Mouse (Mus musculus) kidney, postnatal 0 days (tissue): ENCODE data around the gene Smim14. TPM values are rescaled to one million over a fixed set of nuclear protein-coding genes. Genes with fewer than 3 reads are reported as not detected.
A peak's percentile ranks its signal among the peaks of the same experiment; 100 is the strongest.
"Not testable (repeated sequence)": the region's sequence is repeated elsewhere in the genome, so short reads cannot be mapped to it uniquely, and the experiment has no call there.

ENCODE experiments used
- ATAC-seq: fragments of 200-750 bp; cut with Nextera tagmentation; replicated peaks from 2 replicates; pipeline ENCODE4 v1.8.0; 2017; ENCODE audit warnings: low read depth, moderate number of reproducible peaks, moderate TSS enrichment, moderate library complexity; ENCODE audit not compliant: low FRiP score
- DNase-seq: peaks from one replicate; pipeline ENCODE4 v3.0.0-alpha.2; 2016; ENCODE audit warnings: low spot score
- H3K27ac ChIP-seq: fragments of 300-500 bp; sonication (generic); 2 replicates; pipeline ENCODE4 v1.5.1; 2014; ENCODE audit warnings: mild to moderate bottlenecking
- H3K27me3 ChIP-seq: fragments of 300-500 bp; sonication (generic); 2 replicates; pipeline ENCODE4 v1.6.1; 2014; ENCODE audit warnings: low read length, mixed read lengths; ENCODE audit not compliant: insufficient read depth
- H3K36me3 ChIP-seq: fragments of 300-500 bp; sonication (generic); 2 replicates; pipeline ENCODE4 v1.6.1; 2014; ENCODE audit warnings: low read length, mixed read lengths; ENCODE audit not compliant: insufficient read depth
- H3K4me1 ChIP-seq: fragments of 300-500 bp; sonication (generic); replicated peaks from 2 replicates; pipeline ENCODE4 v1.6.1; 2014; ENCODE audit warnings: antibody characterized with exemption, low read length, mixed read lengths; ENCODE audit not compliant: insufficient read depth
- H3K4me2 ChIP-seq: fragments of 300-500 bp; sonication (generic); 2 replicates; pipeline ENCODE4 v1.6.1; 2014; ENCODE audit warnings: mild to moderate bottlenecking, low read length, moderate library complexity, mixed read lengths
- H3K4me3 ChIP-seq: fragments of 300-500 bp; sonication (generic); replicated peaks from 2 replicates; pipeline ENCODE4 v1.5.1; 2014; ENCODE audit warnings: low read depth, low read length
- H3K9ac ChIP-seq: fragments of 300-500 bp; sonication (generic); 2 replicates; pipeline ENCODE4 v1.6.1; 2014; ENCODE audit warnings: low read depth, low read length
- H3K9me3 ChIP-seq: fragments of 300-500 bp; sonication (generic); replicated peaks from 2 replicates; pipeline ENCODE4 v1.6.1; 2016; ENCODE audit warnings: low read length, inconsistent platforms, mixed read lengths
- CTCF ChIP-seq: IDR thresholded peaks from 2 replicates; pipeline ENCODE4 v1.5.1; 2016; ENCODE audit warnings: antibody characterized with exemption, low read depth, mild to moderate bottlenecking, moderate library complexity
- WGBS: fragments of 180-500 bp; shearing (Covaris S2); extraction: QIAGEN DNeasy Blood & Tissue Kit; methylation state at CpG from one replicate; pipeline ENCODE4 v1.1.7; 2014; 5-methylcytosine and 5-hydroxymethylcytosine counted together
- polyA plus RNA-seq: library from polyadenylated mRNA; unstranded; fragments of >200 nt; fragmentation: Nextera tagmentation; extraction: Ambion mirVana; gene quantifications from 2 replicates; pipeline ENCODE4 v1.2.1, GENCODE M21; 2015

The Smim14 gene
- polyA plus RNA-seq, 1 experiment from 2014 or later = 199 TPM

DNA sequence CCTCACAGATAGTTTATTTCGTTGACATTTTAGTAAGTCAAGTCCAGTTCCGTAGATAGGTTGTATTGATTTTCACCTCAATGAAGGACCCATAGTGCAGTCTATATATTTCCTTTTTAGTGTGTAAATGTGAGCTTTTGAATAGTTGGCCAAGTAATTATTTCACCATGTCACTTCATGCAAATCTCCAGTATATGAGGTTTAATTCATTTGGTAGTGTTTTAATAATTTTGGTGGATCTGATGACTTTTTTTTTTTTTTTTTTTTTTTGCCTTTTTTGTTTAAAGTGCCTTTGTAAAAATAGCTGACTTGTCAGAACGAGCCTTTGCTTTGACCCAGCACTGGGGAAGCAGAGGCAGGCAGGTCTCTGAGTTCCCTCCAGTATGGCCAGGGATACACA lies 2.8 kb upstream of the Smim14 start:
- no peaks in the 10 kb centered on the region for H3K36me3 ChIP-seq
- no peak overlapping the region for H3K4me2 ChIP-seq
- no peaks in the 10 kb centered on the region for H3K9me3 ChIP-seq
- H3K9ac ChIP-seq = no peak overlapping the region
- H3K27ac ChIP-seq = no peak overlapping the region
- no peaks in the 10 kb centered on the region; the same call in 1 of the 2 replicates for H3K4me1 ChIP-seq
- DNase-seq (no peak), ATAC-seq (no peak)
- TF ChIP-seq CTCF = no peak
- WGBS = 92% methylated on average over 3 of the region's 3 CpGs
- no peak overlapping the region for H3K4me3 ChIP-seq
- H3K27me3 ChIP-seq = no peaks in the 10 kb centered on the region

DNA sequence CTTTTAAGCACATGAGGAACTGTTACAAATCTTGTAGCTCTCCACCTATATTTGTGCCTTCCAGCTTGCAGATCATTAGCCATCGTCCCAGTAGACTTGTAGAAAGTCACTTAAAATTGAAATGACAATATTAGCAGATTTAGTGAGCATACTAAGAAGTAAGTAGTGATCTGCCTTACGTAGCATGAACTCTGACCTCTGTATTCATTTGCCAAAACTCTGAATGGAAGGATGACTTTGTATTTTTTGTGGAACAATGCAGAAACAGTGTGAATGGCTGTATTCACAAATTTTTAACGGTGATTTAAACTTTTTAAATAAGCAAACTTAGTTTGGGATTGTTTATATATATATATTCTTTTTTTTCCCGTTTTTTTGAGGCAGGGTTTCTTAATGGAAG lies 1.8 kb upstream of the Smim14 start:
- Histone ChIP-seq H3K9ac (no peak overlapping the region), H3K4me1 (no peaks in the 10 kb centered on the region; the same call in 1 of the 2 replicates), H3K4me2 (peak overlapping the region; percentile 44), H3K27ac (no peak overlapping the region), H3K4me3 (no peak overlapping the region; the same call in 1 of the 2 replicates), H3K27me3 (no peaks in the 10 kb centered on the region), H3K36me3 (no peaks in the 10 kb centered on the region), H3K9me3 (no peaks in the 10 kb centered on the region)
- TF ChIP-seq CTCF = no peak
- DNase-seq = no peak
- ATAC-seq = no peak
- WGBS = 39% methylated on average over 4 of the region's 4 CpGs

DNA sequence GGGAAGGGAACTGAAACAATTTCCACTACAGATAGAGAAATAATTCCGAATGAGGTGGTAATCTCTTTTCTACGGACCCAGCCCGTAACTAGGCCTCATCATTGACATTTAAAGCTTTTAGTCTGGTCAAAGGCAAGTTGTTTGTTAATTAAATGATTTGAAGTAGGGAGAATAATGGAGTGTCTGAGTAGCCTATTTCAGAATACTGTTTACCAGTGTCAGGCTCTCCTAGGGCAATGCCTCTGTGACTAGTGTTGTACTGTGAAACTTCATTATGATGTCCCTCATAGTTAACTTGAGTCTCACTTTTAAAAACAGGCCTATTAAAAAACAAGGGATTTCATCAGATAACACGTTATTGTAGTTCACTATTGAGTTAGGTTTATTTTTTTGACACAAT lies 1.1 kb upstream of the Smim14 start:
- DNase-seq = peak; percentile 42
- Histone ChIP-seq H3K4me3 (peak overlapping the region; percentile 96), H3K4me2 (peak overlapping the region; percentile 77), H3K9ac (peak overlapping the region; percentile 94), H3K4me1 (no peaks in the 10 kb centered on the region; the same call in 1 of the 2 replicates), H3K27ac (peak overlapping the region; percentile 99), H3K27me3 (no peaks in the 10 kb centered on the region), H3K36me3 (no peaks in the 10 kb centered on the region), H3K9me3 (no peaks in the 10 kb centered on the region)
- WGBS = 2% methylated on average over 4 of the region's 4 CpGs
- TF ChIP-seq CTCF = no peak
- no peak for ATAC-seq

DNA sequence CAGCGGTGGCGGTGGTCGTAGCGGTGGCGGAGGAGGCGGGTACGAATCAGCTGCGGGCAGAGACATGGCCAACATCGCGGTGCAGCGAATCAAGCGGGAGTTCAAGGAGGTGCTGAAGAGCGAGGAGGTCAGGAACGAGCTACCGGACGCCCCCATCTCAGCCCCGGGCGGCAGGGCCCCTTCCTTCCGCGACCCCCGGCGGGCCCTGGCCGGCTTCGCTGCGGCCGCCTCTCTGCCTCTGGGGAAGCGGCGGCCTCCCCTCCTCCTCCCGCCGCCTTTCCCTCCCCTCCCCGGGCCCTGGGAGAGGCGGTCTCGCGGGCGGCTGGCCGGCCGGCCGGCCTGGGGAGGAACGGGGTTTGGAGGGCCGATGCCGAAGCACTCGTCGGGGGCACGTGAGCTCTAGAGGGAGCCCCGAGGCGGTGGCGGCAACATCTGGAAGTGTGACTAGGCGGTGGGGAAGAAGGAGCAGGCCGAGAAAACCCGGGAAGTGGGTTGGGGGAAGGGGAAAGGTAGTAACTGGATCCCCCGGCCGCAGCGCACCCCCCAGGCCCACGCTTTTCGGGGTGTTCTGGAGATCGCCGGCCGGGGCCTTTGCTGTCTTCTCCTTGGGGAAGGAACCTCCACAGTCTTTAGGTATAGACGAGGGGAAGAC lies 562 bp upstream of the Smim14 start:
- H3K9me3 ChIP-seq = no peaks in the 10 kb centered on the region
- H3K4me3 ChIP-seq = peak overlapping the region; percentile 96
- no peaks in the 10 kb centered on the region for H3K27me3 ChIP-seq
- under 1% methylated on average over 40 of the region's 59 CpGs for WGBS
- no peaks in the 10 kb centered on the region for H3K36me3 ChIP-seq
- H3K27ac ChIP-seq = peak overlapping the region; percentile 99
- peak overlapping the region; percentile 77 for H3K4me2 ChIP-seq
- TF ChIP-seq CTCF = no peak
- peak overlapping the region; percentile 94 for H3K9ac ChIP-seq
- DNase-seq (peak; percentile 77), ATAC-seq (peak; percentile 61)
- no peaks in the 10 kb centered on the region; the same call in 1 of the 2 replicates for H3K4me1 ChIP-seq

DNA sequence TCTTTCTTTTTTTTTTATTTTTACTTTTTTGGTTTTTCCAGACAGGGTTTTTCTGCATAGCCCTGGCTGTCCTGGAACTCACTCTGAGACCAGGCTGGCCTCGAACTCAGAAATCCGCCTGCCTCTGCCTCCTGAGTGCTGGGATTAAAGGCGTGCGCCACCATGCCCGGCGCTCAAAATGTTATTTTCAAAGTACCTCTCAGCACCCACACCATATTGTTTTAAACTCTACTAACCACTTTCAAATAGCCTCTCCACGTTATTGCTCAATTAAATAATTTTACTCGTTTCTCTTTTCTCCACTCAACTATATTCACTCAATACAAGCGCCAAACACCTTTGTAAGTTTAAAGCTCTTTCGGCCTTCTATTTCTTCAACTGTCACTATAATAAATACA lies 917 bp downstream of the Smim14 start:
- Histone ChIP-seq H3K4me3 (peak overlapping the region; percentile 96), H3K4me2 (peak overlapping the region; percentile 77), H3K9ac (peak overlapping the region; percentile 94), H3K27ac (peak overlapping the region; percentile 99)
- not testable (repeated sequence) for H3K27me3 ChIP-seq, DNase-seq, H3K36me3 ChIP-seq, ATAC-seq, H3K9me3 ChIP-seq, H3K4me1 ChIP-seq
- 83% methylated on average over 10 of the region's 10 CpGs for WGBS

DNA sequence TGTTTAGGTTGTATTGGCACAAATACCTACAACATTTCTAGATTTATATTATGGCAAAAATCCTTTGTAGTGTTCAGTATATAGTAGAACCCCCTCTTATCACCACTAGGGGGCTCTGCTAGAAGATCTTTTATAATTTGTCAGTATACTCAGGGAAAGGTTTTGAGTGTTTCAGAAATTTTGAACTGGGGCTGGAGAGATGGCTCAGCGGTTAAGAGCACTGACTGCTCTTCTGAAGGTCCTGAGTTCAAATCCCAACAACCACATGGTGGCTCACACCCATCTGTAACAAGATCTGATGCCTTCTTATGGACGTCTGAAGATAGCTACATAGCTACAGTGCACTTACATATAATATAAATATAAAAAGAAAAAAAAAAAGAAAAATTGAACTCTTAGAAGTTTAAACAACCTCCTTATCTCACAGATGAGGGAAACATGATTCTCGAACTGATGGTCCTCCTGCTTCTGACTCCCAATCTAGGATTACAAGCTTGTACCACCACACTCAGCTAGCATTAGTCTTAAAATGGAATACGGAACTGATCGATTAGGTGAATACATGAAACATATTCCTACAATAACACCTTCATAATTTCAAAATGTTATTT lies 1.4 kb downstream of the Smim14 start:
- no peak overlapping the region for H3K4me3 ChIP-seq
- H3K36me3 ChIP-seq = no peaks in the 10 kb centered on the region
- peak; percentile 90 for DNase-seq
- ATAC-seq = no peak
- H3K4me2 ChIP-seq = no peak overlapping the region
- TF ChIP-seq CTCF = peak; percentile 73
- no peaks in the 10 kb centered on the region for H3K9me3 ChIP-seq
- peak overlapping the region; percentile 64 for H3K27ac ChIP-seq
- H3K4me1 ChIP-seq = no peaks in the 10 kb centered on the region; the same call in 1 of the 2 replicates
- H3K27me3 ChIP-seq = no peaks in the 10 kb centered on the region
- no peak overlapping the region for H3K9ac ChIP-seq
- 67% methylated on average over 5 of the region's 5 CpGs for WGBS
